Mouse (Mus musculus) cerebellum, adult 2 months (tissue): ENCODE measurements at regions not wholly inside any gene's neighbourhood (a gene's known extent, or its start where the extent isn't known, plus 50 kb on each side); places are given as distances from the start of the nearest gene placed in this dataset.

ENCODE experiments used
- CTCF ChIP-seq: fragments of 200-500 bp; IDR thresholded peaks from 2 replicates; pipeline ENCODE4 v1.5.1; 2011; ENCODE audit warnings: low read depth, mild to moderate bottlenecking, control low read depth, low read length, moderate library complexity, borderline replicate concordance; ENCODE audit not compliant: insufficient read depth
- POLR2A ChIP-seq: fragments of 200-500 bp; IDR thresholded peaks from 2 replicates; pipeline ENCODE4 v1.6.1; 2011; ENCODE audit warnings: low read length, control low read depth, borderline replicate concordance; ENCODE audit not compliant: insufficient read depth

DNA sequence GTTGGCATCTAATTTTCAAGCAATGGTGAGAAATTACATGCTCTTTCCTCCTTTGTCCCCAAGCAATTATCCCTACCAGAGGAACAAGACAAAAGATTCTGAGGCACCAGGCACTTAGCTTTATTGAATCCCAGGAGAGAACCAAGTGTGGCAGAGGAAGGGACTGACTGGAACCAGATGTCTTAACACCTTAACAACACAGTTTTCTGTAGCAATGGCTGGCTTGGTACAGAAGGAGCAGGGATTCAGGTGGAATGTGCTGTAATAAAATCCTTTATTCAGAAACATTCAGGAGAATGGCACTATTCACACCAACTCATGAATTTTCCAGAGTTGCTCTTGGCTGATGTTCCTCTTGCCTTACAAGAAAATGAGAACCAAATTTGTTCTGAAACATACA lies 315.3 kb upstream of the Tyrp1 start:
- TF ChIP-seq CTCF = no peak
- no peak for TF ChIP-seq POLR2A
